Mouse (Mus musculus): ENCODE data around the gene Fcnb. TPM values are rescaled to one million over a fixed set of nuclear protein-coding genes. Genes with fewer than 3 reads are reported as not detected.
A peak's percentile ranks its signal among the peaks of the same experiment; 100 is the strongest.

Gene Fcnb
- polyA plus RNA-seq, 1 experiment: not detected

- no peak overlapping the region for H3K4me3 ChIP-seq (ENCODE audit: insufficient read depth, low read length)
- no peak overlapping the region for H3K27ac ChIP-seq (ENCODE audit: insufficient read depth, low read depth, low read length)
- H3K4me1 ChIP-seq (ENCODE audit: control insufficient read depth, insufficient read depth, low read length): no peaks in the 10 kb centered on the region
- TF ChIP-seq POLR2A (IDR thresholded peaks at IDR 0.05; ENCODE audit: borderline replicate concordance, low read depth, low read length) (no peak), CTCF (IDR thresholded peaks at IDR 0.05; ENCODE audit: low read depth, low read length) (no peak)
These were observed 24.1 kb upstream of the Fcnb start for GRCm38 (mm10) chr2:28108763-28109162.

GRCm38 (mm10) chr2:28106002-28106401 lies 21.3 kb upstream of the Fcnb start:
- H3K27ac ChIP-seq (ENCODE audit: insufficient read depth, low read depth, low read length): no peak overlapping the region
- H3K4me3 ChIP-seq (ENCODE audit: insufficient read depth, low read length): no peak overlapping the region
- no peaks in the 10 kb centered on the region for H3K4me1 ChIP-seq (ENCODE audit: control insufficient read depth, insufficient read depth, low read length)
- TF ChIP-seq CTCF (IDR thresholded peaks at IDR 0.05; ENCODE audit: low read depth, low read length) (0 out of 2 replicates have a peak, but pooled peaks have one; percentile 13), POLR2A (IDR thresholded peaks at IDR 0.05; ENCODE audit: borderline replicate concordance, low read depth, low read length) (no peak)

GRCm38 (mm10) chr2:28103653-28104052 lies 19.0 kb upstream of the Fcnb start:
- TF ChIP-seq CTCF (IDR thresholded peaks at IDR 0.05; ENCODE audit: low read depth, low read length): no peak
- Histone ChIP-seq H3K27ac (ENCODE audit: insufficient read depth, low read depth, low read length) (no peak overlapping the region), H3K4me1 (ENCODE audit: control insufficient read depth, insufficient read depth, low read length) (no peaks in the 10 kb centered on the region), H3K4me3 (ENCODE audit: insufficient read depth, low read length) (no peak overlapping the region)

GRCm38 (mm10) chr2:28101892-28102291 lies 17.2 kb upstream of the Fcnb start:
- no peak for TF ChIP-seq CTCF (IDR thresholded peaks at IDR 0.05; ENCODE audit: low read depth, low read length)
- no peak for TF ChIP-seq POLR2A (IDR thresholded peaks at IDR 0.05; ENCODE audit: borderline replicate concordance, low read depth, low read length)
- Histone ChIP-seq H3K4me1 (ENCODE audit: control insufficient read depth, insufficient read depth, low read length) (no peaks in the 10 kb centered on the region), H3K4me3 (ENCODE audit: insufficient read depth, low read length) (no peak overlapping the region), H3K27ac (ENCODE audit: insufficient read depth, low read depth, low read length) (no peak overlapping the region)

- Histone ChIP-seq H3K27ac (ENCODE audit: insufficient read depth, low read depth, low read length) (no peak overlapping the region), H3K4me3 (ENCODE audit: insufficient read depth, low read length) (no peak overlapping the region), H3K4me1 (ENCODE audit: control insufficient read depth, insufficient read depth, low read length) (no peaks in the 10 kb centered on the region)
- no peak for TF ChIP-seq CTCF (IDR thresholded peaks at IDR 0.05; ENCODE audit: low read depth, low read length)
- no peak for TF ChIP-seq POLR2A (IDR thresholded peaks at IDR 0.05; ENCODE audit: borderline replicate concordance, low read depth, low read length)
These were observed 16.3 kb upstream of the Fcnb start for GRCm38 (mm10) chr2:28100796-28101483.

- Histone ChIP-seq H3K27ac (ENCODE audit: insufficient read depth, low read depth, low read length) (no peak overlapping the region), H3K4me1 (ENCODE audit: control insufficient read depth, insufficient read depth, low read length) (no peaks in the 10 kb centered on the region), H3K4me3 (ENCODE audit: insufficient read depth, low read length) (no peak overlapping the region)
- TF ChIP-seq CTCF (IDR thresholded peaks at IDR 0.05; ENCODE audit: low read depth, low read length): no peak
These were observed 14.1 kb upstream of the Fcnb start for GRCm38 (mm10) chr2:28098547-28099505.

- TF ChIP-seq POLR2A (IDR thresholded peaks at IDR 0.05; ENCODE audit: borderline replicate concordance, low read depth, low read length): no peak
- no peak for TF ChIP-seq CTCF (IDR thresholded peaks at IDR 0.05; ENCODE audit: low read depth, low read length)
- Histone ChIP-seq H3K27ac (ENCODE audit: insufficient read depth, low read depth, low read length) (no peak overlapping the region), H3K4me3 (ENCODE audit: insufficient read depth, low read length) (no peak overlapping the region), H3K4me1 (ENCODE audit: control insufficient read depth, insufficient read depth, low read length) (no peaks in the 10 kb centered on the region)
These were observed 12.1 kb upstream of the Fcnb start for GRCm38 (mm10) chr2:28096751-28097309.

- Histone ChIP-seq H3K27ac (ENCODE audit: insufficient read depth, low read depth, low read length) (no peak overlapping the region), H3K4me3 (ENCODE audit: insufficient read depth, low read length) (no peak overlapping the region)
These were observed 7.4 kb upstream of the Fcnb start for GRCm38 (mm10) chr2:28092099-28092498.

GRCm38 (mm10) chr2:28091042-28091441 lies 6.4 kb upstream of the Fcnb start:
- H3K27ac ChIP-seq (ENCODE audit: insufficient read depth, low read depth, low read length): no peak overlapping the region
- no peaks in the 10 kb centered on the region for H3K4me1 ChIP-seq (ENCODE audit: control insufficient read depth, insufficient read depth, low read length)
- no peak for TF ChIP-seq POLR2A (IDR thresholded peaks at IDR 0.05; ENCODE audit: borderline replicate concordance, low read depth, low read length)
- TF ChIP-seq CTCF (IDR thresholded peaks at IDR 0.05; ENCODE audit: low read depth, low read length): no peak
- no peak overlapping the region for H3K4me3 ChIP-seq (ENCODE audit: insufficient read depth, low read length)

More at GRCm38 (mm10) chr2:28092099-28092498, 7.4 kb upstream of the Fcnb start:
- TF ChIP-seq CTCF (IDR thresholded peaks at IDR 0.05; ENCODE audit: low read depth, low read length) (no peak), POLR2A (IDR thresholded peaks at IDR 0.05; ENCODE audit: borderline replicate concordance, low read depth, low read length) (no peak)
- H3K4me1 ChIP-seq (ENCODE audit: control insufficient read depth, insufficient read depth, low read length): no peaks in the 10 kb centered on the region
